Mouse (Mus musculus) liver, postnatal 0 days (tissue): ENCODE measurements around the gene Gstcd.

Source experiments
- CTCF ChIP-seq: sonication (generic); IDR thresholded peaks from 2 replicates; pipeline ENCODE4 v1.5.1; 2016; ENCODE audit warnings: antibody characterized with exemption, low read depth
- EP300 ChIP-seq: IDR thresholded peaks from 2 replicates; pipeline ENCODE4 v1.6.1; 2016; ENCODE audit warnings: antibody characterized with exemption, low read depth, mild to moderate bottlenecking

- TF ChIP-seq CTCF (peak; percentile 18; the same call in 1 of the 2 replicates), EP300 (no peak)
Observed at GRCm38 (mm10) chr3:132949791-132950528, 141.9 kb downstream of the Gstcd start, which contains the start of gene Npnt.
